In the genomic region with DNA sequence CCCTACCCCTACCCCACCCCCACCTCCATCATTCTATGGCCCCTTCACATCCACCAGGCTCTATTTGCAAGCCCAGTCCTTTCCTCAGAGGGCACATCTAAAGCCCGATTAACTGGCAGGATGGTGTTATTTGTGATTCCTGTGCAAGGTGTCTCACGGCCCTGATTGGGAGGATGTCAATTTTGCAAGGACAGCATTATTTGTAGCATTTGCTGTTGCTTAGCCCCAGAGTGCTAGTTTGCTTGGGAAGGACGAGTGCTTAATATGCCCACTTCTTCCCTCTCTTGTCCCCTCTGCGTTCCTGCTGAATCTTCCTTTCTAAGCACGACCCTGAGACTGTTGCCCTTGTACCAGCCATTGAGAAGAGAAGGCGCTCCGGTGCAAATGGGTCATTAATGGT, we compare ENCODE assay signal across 16 mouse cellular contexts.
A peak's percentile ranks its signal among the peaks of the same experiment; 100 is the strongest.
DNase-seq lines count a peak whose midpoint lies in the region; ATAC-seq and TF ChIP-seq lines count a peak whose summit lies in the region.
"Had no signal": no experiment of that assay in that cellular context is flagged by ENCODE, and none has a peak within 500 bp of the region (broad histone marks: within the 10 kb centered on the region; RNA-seq: fewer than 3 reads in every experiment).

No protein-coding gene starts in this region.

- dilution Hi-C loops in CH12.LX (cut with MboI; ENCODE audit: extremely low pct_ligation_motif_present, extremely low pct_unique_long_range_greater_than_20kb, low sequenced_read_pairs): no loop called here

- H3K36me3 ChIP-seq in hindbrain, embryonic 16.5 days (ENCODE audit: control insufficient read depth, insufficient read depth, low read length): no peaks in the 10 kb centered on the region
- H3K36me3 ChIP-seq in hindbrain, embryonic 10.5 days: no peaks in the 10 kb centered on the region
- H3K36me3 ChIP-seq in CH12.LX (replicated peaks in 1 of 2; ENCODE audit: control insufficient read depth in 1 of 2, insufficient read depth in 1 of 2, low read length in 1 of 2): peaks cover 11 to 67% of the 10 kb centered on the region in 2 experiments
- H3K36me3 ChIP-seq in ES-E14 (ENCODE audit: control insufficient read depth, insufficient read depth, low read length, poor library complexity, severe bottlenecking): no peaks in the 10 kb centered on the region
- H3K36me3 ChIP-seq: embryonic facial prominence, embryonic 13.5 days; embryonic facial prominence, embryonic 15.5 days; forebrain, embryonic 10.5 days; forebrain, embryonic 12.5 days had no signal

- no peak overlapping the region for H3K4me3 ChIP-seq in hindbrain, embryonic 16.5 days (ENCODE audit: low read length)
- H3K4me3 ChIP-seq in hindbrain, embryonic 10.5 days: no peak overlapping the region
- no peak overlapping the region for H3K4me3 ChIP-seq in CH12.LX (replicated peaks in 1 of 3; ENCODE audit: low read depth in 2 of 3, low read length in 2 of 3, poor library complexity in 1 of 3)
- no peak overlapping the region for H3K4me3 ChIP-seq in ES-E14 (ENCODE audit: insufficient read depth in 1 of 2, low read depth in 1 of 2, low read length in 2 of 2, poor library complexity in 1 of 2, severe bottlenecking in 1 of 2)
- H3K4me3 ChIP-seq: embryonic facial prominence, embryonic 13.5 days; embryonic facial prominence, embryonic 15.5 days; erythroblast, embryonic 14.5 days; forebrain, embryonic 10.5 days; forebrain, embryonic 12.5 days had no signal

- H3K9ac ChIP-seq in hindbrain, embryonic 16.5 days (ENCODE audit: low read depth, low read length): no peak overlapping the region
- H3K9ac ChIP-seq in CH12.LX (ENCODE audit: insufficient read depth, low read depth) (no peak overlapping the region), ES-E14 (ENCODE audit: insufficient read depth, low read depth, low read length, poor library complexity, severe bottlenecking) (no peak overlapping the region)
- H3K9ac ChIP-seq: embryonic facial prominence, embryonic 13.5 days; embryonic facial prominence, embryonic 15.5 days; forebrain, embryonic 12.5 days had no signal

- no peak for DNase-seq in hindbrain, embryonic 10.5 days (ENCODE audit: low spot score)
- DNase-seq in CH12.LX (ENCODE audit: extremely low read depth): no peak
- DNase-seq in ES-E14 (ENCODE audit: low read depth, low spot score): no peak
- DNase-seq in left cerebral cortex, adult 18-20 months (ENCODE audit: low spot score in 2 of 2): no peak
- DNase-seq: adrenal gland, adult 2 months; adrenal gland, postnatal 10 days; adrenal gland, postnatal 25 days; embryo, embryonic 11 days had no signal

- TF ChIP-seq CTCF in CH12.LX (conservative IDR thresholded peaks at IDR 0.05 in 1 of 2, IDR thresholded peaks at IDR 0.05 in 1 of 2; ENCODE audit: low read depth in 2 of 2, low read length in 2 of 2): no peak

- no peaks in the 10 kb centered on the region for H3K79me2 ChIP-seq in CH12.LX (replicated peaks; ENCODE audit: control insufficient read depth, extremely low read depth, insufficient read depth, poor library complexity, severe bottlenecking)

- TF ChIP-seq RAD21 in CH12.LX (IDR thresholded peaks at IDR 0.05; ENCODE audit: low read depth, low read length): no peak

- no peaks in the 10 kb centered on the region for H3K27me3 ChIP-seq in hindbrain, embryonic 16.5 days (replicated peaks; ENCODE audit: control insufficient read depth, insufficient read depth, low read length)
- no peaks in the 10 kb centered on the region for H3K27me3 ChIP-seq in hindbrain, embryonic 10.5 days (ENCODE audit: insufficient read depth, poor library complexity, severe bottlenecking)
- H3K27me3 ChIP-seq in CH12.LX (replicated peaks): no peaks in the 10 kb centered on the region
- H3K27me3 ChIP-seq: embryonic facial prominence, embryonic 13.5 days; embryonic facial prominence, embryonic 15.5 days; forebrain, embryonic 12.5 days had no signal

- no peak for TF ChIP-seq POLR2A in CH12.LX (IDR thresholded peaks at IDR 0.05; ENCODE audit: low read depth, low read length)

- in situ Hi-C loops in CH12.LX (cut with MboI; ENCODE audit: low pct_ligation_motif_present, low pct_unique_long_range_greater_than_20kb, low sequenced_read_pairs) (no loop called here), ES-E14 (cut with MboI; ENCODE audit: low sequenced_read_pairs in 2 of 2, unreplicated experiment in 2 of 2) (no loop called here)

- WGBS in hindbrain, embryonic 16.5 days: 73% methylated on average over 7 of the region's 7 CpGs
- WGBS in hindbrain, embryonic 10.5 days: 90% methylated on average over 7 of the region's 7 CpGs

- 0 out of 2 replicates have a peak, but pooled peaks have one; percentile 37 for ATAC-seq in hindbrain, embryonic 16.5 days
- ATAC-seq: forebrain, embryonic 14.5 days; forebrain, embryonic 16.5 days had no signal

- H3K27ac ChIP-seq in hindbrain, embryonic 16.5 days (ENCODE audit: low read depth, low read length): no peak overlapping the region
- H3K27ac ChIP-seq in hindbrain, embryonic 10.5 days: no peak overlapping the region
- H3K27ac ChIP-seq in CH12.LX (ENCODE audit: insufficient read depth, low read depth) (no peak overlapping the region), ES-E14 (ENCODE audit: insufficient read depth, low read depth, low read length, poor library complexity, severe bottlenecking) (no peak overlapping the region)
- H3K27ac ChIP-seq: embryonic facial prominence, embryonic 13.5 days; embryonic facial prominence, embryonic 15.5 days; forebrain, embryonic 10.5 days; forebrain, embryonic 12.5 days had no signal

- H3K4me1 ChIP-seq in hindbrain, embryonic 16.5 days (ENCODE audit: control insufficient read depth, insufficient read depth, low read depth, low read length): no peaks in the 10 kb centered on the region
- H3K4me1 ChIP-seq in hindbrain, embryonic 10.5 days (replicated peaks): peaks cover 6% of the 10 kb centered on the region; the same call in 1 of the 2 replicates
- peaks cover 20 to 53% of the 10 kb centered on the region in 2 experiments for H3K4me1 ChIP-seq in CH12.LX (ENCODE audit: control insufficient read depth in 1 of 2, insufficient read depth in 2 of 2)
- H3K4me1 ChIP-seq in ES-E14 (ENCODE audit: control insufficient read depth in 2 of 2, insufficient read depth in 2 of 2, low read length in 2 of 2, poor library complexity in 1 of 2): no peaks in the 10 kb centered on the region
- H3K4me1 ChIP-seq: forebrain, embryonic 10.5 days; forebrain, embryonic 12.5 days had no signal

- no peaks in the 10 kb centered on the region for H3K9me3 ChIP-seq in hindbrain, embryonic 16.5 days (ENCODE audit: control insufficient read depth, low read length)
- H3K9me3 ChIP-seq in hindbrain, embryonic 10.5 days: no peaks in the 10 kb centered on the region
- no peaks in the 10 kb centered on the region for H3K9me3 ChIP-seq in CH12.LX (replicated peaks; ENCODE audit: low read length)
- no peaks in the 10 kb centered on the region for H3K9me3 ChIP-seq in ES-E14 (ENCODE audit: control insufficient read depth, insufficient read depth, low read depth, low read length)
- H3K9me3 ChIP-seq: embryonic facial prominence, embryonic 13.5 days; embryonic facial prominence, embryonic 15.5 days; forebrain, embryonic 10.5 days; forebrain, embryonic 12.5 days had no signal

- no peak for TF ChIP-seq EP300 in CH12.LX (IDR thresholded peaks at IDR 0.05; ENCODE audit: low read length)

- no peak overlapping the region for H3K4me2 ChIP-seq in hindbrain, embryonic 16.5 days (ENCODE audit: low read length)
- H3K4me2 ChIP-seq in CH12.LX (ENCODE audit: insufficient read depth, low read depth, poor library complexity, severe bottlenecking): no peak overlapping the region
- H3K4me2 ChIP-seq: embryonic facial prominence, embryonic 13.5 days; embryonic facial prominence, embryonic 15.5 days; forebrain, embryonic 12.5 days had no signal

TF ChIP-seq in CH12.LX, 34 proteins besides CTCF, POLR2A, EP300 and RAD21:
- TF ChIP-seq CHD2 (IDR thresholded peaks at IDR 0.05; ENCODE audit: low read length) (0 out of 2 replicates have a peak, but pooled peaks have one; percentile 3), KAT2A (IDR thresholded peaks at IDR 0.05; ENCODE audit: insufficient replicate concordance, low read length) (no peak), MEF2A (IDR thresholded peaks at IDR 0.05; ENCODE audit: borderline replicate concordance, low read depth, low read length) (no peak), MXI1 (IDR thresholded peaks at IDR 0.05; ENCODE audit: low read depth, low read length) (no peak), E2F4 (IDR thresholded peaks at IDR 0.05; ENCODE audit: insufficient replicate concordance, low read depth, low read length) (no peak), USF2 (conservative IDR thresholded peaks at IDR 0.05; ENCODE audit: low read depth, low read length) (no peak), MYC (IDR thresholded peaks at IDR 0.05; ENCODE audit: low read depth, low read length) (no peak), PAX5 (IDR thresholded peaks at IDR 0.05; ENCODE audit: low read length) (no peak), MAFK (IDR thresholded peaks at IDR 0.05; ENCODE audit: insufficient replicate concordance, low read length) (peak; percentile 66), CHD1 (IDR thresholded peaks at IDR 0.05; ENCODE audit: low read depth, low read length) (no peak)
TF ChIP-seq in CH12.LX: peak in this region for 2.

TF ChIP-seq in ES-E14, 5 proteins besides CTCF, POLR2A, EP300 and RAD21:
- TF ChIP-seq MAFK (IDR thresholded peaks at IDR 0.05; ENCODE audit: insufficient read depth, low read depth, low read length): peak; percentile 62
- TF ChIP-seq HCFC1 (IDR thresholded peaks at IDR 0.05; ENCODE audit: borderline replicate concordance, insufficient read depth, low read length): no peak
